Mouse (Mus musculus) kidney, postnatal 0 days (tissue): ENCODE measurements around the gene Ttbk1. TPM values are rescaled to one million over a fixed set of nuclear protein-coding genes. Genes with fewer than 3 reads are reported as not detected.

Experiments used
- ATAC-seq: fragments of 200-750 bp; cut with Nextera tagmentation; replicated peaks from 2 replicates; pipeline ENCODE4 v1.8.0; 2017; ENCODE audit warnings: low read depth, moderate number of reproducible peaks, moderate TSS enrichment, moderate library complexity; ENCODE audit not compliant: low FRiP score
- DNase-seq: peaks from one replicate; pipeline ENCODE4 v3.0.0-alpha.2; 2016; ENCODE audit warnings: low spot score
- H3K27ac ChIP-seq: fragments of 300-500 bp; sonication (generic); 2 replicates; pipeline ENCODE4 v1.5.1; 2014; ENCODE audit warnings: mild to moderate bottlenecking
- H3K27me3 ChIP-seq: fragments of 300-500 bp; sonication (generic); 2 replicates; pipeline ENCODE4 v1.6.1; 2014; ENCODE audit warnings: low read length, mixed read lengths; ENCODE audit not compliant: insufficient read depth
- H3K36me3 ChIP-seq: fragments of 300-500 bp; sonication (generic); 2 replicates; pipeline ENCODE4 v1.6.1; 2014; ENCODE audit warnings: low read length, mixed read lengths; ENCODE audit not compliant: insufficient read depth
- H3K4me1 ChIP-seq: fragments of 300-500 bp; sonication (generic); replicated peaks from 2 replicates; pipeline ENCODE4 v1.6.1; 2014; ENCODE audit warnings: antibody characterized with exemption, low read length, mixed read lengths; ENCODE audit not compliant: insufficient read depth
- H3K4me2 ChIP-seq: fragments of 300-500 bp; sonication (generic); 2 replicates; pipeline ENCODE4 v1.6.1; 2014; ENCODE audit warnings: mild to moderate bottlenecking, low read length, moderate library complexity, mixed read lengths
- H3K4me3 ChIP-seq: fragments of 300-500 bp; sonication (generic); replicated peaks from 2 replicates; pipeline ENCODE4 v1.5.1; 2014; ENCODE audit warnings: low read depth, low read length
- H3K9ac ChIP-seq: fragments of 300-500 bp; sonication (generic); 2 replicates; pipeline ENCODE4 v1.6.1; 2014; ENCODE audit warnings: low read depth, low read length
- H3K9me3 ChIP-seq: fragments of 300-500 bp; sonication (generic); replicated peaks from 2 replicates; pipeline ENCODE4 v1.6.1; 2016; ENCODE audit warnings: low read length, inconsistent platforms, mixed read lengths
- CTCF ChIP-seq: IDR thresholded peaks from 2 replicates; pipeline ENCODE4 v1.5.1; 2016; ENCODE audit warnings: antibody characterized with exemption, low read depth, mild to moderate bottlenecking, moderate library complexity
- WGBS: fragments of 180-500 bp; shearing (Covaris S2); extraction: QIAGEN DNeasy Blood & Tissue Kit; methylation state at CpG from one replicate; pipeline ENCODE4 v1.1.7; 2014; 5-methylcytosine and 5-hydroxymethylcytosine counted together
- polyA plus RNA-seq: library from polyadenylated mRNA; unstranded; fragments of >200 nt; fragmentation: Nextera tagmentation; extraction: Ambion mirVana; gene quantifications from 2 replicates; pipeline ENCODE4 v1.2.1, GENCODE M21; 2015

Gene Ttbk1
- polyA plus RNA-seq, 1 experiment from 2014 or later: 0.11 TPM

DNA sequence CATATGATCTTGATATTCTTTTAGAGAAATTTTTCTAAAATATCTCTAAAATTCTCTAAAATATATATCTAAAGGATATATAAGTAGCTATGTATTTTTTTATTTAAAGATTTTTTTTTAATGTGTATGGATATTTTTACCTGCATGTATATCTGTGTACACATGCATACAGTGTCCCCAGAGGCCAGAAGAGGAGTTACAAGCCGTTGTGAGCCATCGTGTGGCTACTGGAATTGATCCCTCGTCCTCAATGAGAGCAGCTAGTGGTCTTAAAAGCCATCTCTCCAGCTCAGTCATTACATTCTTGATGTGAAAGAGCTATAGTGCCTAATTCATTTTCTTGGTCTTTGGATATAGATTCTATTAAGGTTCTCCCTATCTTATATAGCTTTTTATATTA, 79.0 kb downstream of the Ttbk1 start:
- H3K36me3 ChIP-seq: peaks cover 45% of the 10 kb centered on the region

DNA sequence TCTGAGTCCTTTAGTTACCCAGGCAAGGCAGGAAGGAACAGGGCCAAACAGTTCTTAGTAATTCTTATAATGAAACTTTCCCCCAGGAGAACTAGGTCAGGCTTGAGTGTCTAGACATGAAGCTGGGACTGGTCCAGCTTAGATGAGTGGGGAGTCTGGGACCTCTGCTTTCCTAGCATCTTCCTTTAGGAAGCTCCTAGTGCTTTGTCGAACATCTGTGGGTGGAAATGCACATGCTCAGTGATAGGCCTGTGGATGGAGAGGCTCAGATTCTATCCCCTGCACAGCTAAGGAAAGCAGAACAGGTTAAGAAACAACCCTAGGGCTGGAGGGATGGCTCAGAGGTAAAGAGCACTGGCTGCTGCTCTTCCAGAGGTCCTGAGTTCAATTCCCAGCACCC, 92.8 kb downstream of the Ttbk1 start:
- WGBS: 79% methylated on average over 1 of the region's 1 CpGs
- DNase-seq: no peak
- H3K4me2 ChIP-seq: no peak overlapping the region
- no peak overlapping the region for H3K27ac ChIP-seq
- ATAC-seq: no peak
- no peaks in the 10 kb centered on the region for H3K9me3 ChIP-seq
- no peak overlapping the region for H3K9ac ChIP-seq
- H3K4me1 ChIP-seq: no peaks in the 10 kb centered on the region
- no peaks in the 10 kb centered on the region for H3K27me3 ChIP-seq
- no peak overlapping the region for H3K4me3 ChIP-seq
- no peak for TF ChIP-seq CTCF
- 0 out of 2 replicates have a peak, but pooled peaks cover 27% of the 10 kb centered on the region for H3K36me3 ChIP-seq

More for the DNA sequence above, 79.0 kb downstream of the Ttbk1 start:
- no peak overlapping the region for H3K4me3 ChIP-seq
- no peak overlapping the region for H3K4me2 ChIP-seq
- H3K9me3 ChIP-seq: no peaks in the 10 kb centered on the region
- no peaks in the 10 kb centered on the region for H3K4me1 ChIP-seq
- H3K27me3 ChIP-seq: no peaks in the 10 kb centered on the region
- H3K9ac ChIP-seq: no peak overlapping the region
- DNase-seq (peak; percentile 47), ATAC-seq (no peak)
- TF ChIP-seq CTCF: peak; percentile 50; the same call in 1 of the 2 replicates
- WGBS: 32% methylated on average over 3 of the region's 3 CpGs
- H3K27ac ChIP-seq: no peak overlapping the region

DNA sequence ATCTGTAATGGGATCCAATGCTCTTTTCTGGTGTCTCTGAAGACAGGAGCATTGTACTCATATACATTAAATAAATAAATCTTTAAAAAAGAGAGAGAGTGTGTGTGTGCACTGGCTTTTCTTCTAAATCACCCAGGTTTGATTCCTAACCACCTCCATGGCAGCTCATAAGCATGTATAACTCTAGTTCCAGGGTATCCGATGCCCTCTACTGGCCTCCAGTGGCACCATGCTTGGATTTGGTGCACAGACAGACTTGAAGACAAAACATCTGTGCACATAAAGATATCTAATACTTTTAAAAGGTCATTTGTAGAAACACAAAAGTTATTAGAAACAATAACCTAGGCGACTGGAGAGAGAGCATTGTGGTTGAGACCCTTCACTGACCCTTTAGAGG, 94.5 kb downstream of the Ttbk1 start:
- Histone ChIP-seq H3K9me3 (no peaks in the 10 kb centered on the region), H3K27ac (no peak overlapping the region), H3K27me3 (no peaks in the 10 kb centered on the region), H3K9ac (no peak overlapping the region), H3K4me2 (no peak overlapping the region), H3K4me3 (no peak overlapping the region), H3K36me3 (0 out of 2 replicates have a peak, but pooled peaks cover 19% of the 10 kb centered on the region), H3K4me1 (no peaks in the 10 kb centered on the region)
- peak; percentile 83 for TF ChIP-seq CTCF
- 47% methylated on average over 2 of the region's 2 CpGs for WGBS
- DNase-seq: peak; percentile 71
- no peak for ATAC-seq

Other genes with a start within 250 kb of the Ttbk1 start
- 73.5 and 79.4 TPM in 2 replicates for gene Polr1c, start 239.6 kb downstream of the Ttbk1 start, polyA plus RNA-seq
- gene Yipf3, start 239.6 kb downstream of the Ttbk1 start, polyA plus RNA-seq: 112 and 117 TPM in 2 replicates
- gene Lrrc73, start 234.1 kb downstream of the Ttbk1 start, polyA plus RNA-seq: 0.91 and 0.93 TPM in 2 replicates
- 28.2 and 28.4 TPM in 2 replicates for gene Tjap1, start 204.6 kb downstream of the Ttbk1 start, polyA plus RNA-seq
- 0.55 and 0.88 TPM in 2 replicates for gene Dlk2, start 190.3 kb downstream of the Ttbk1 start, polyA plus RNA-seq
- 4.8 and 5.4 TPM in 2 replicates for gene Abcc10, start 159.3 kb downstream of the Ttbk1 start, polyA plus RNA-seq
- 6.3 and 7.6 TPM in 2 replicates for gene Zfp318, start 103.9 kb downstream of the Ttbk1 start, polyA plus RNA-seq
- gene Crip3, start 58.7 kb downstream of the Ttbk1 start, polyA plus RNA-seq: 0.34 TPM in 2 replicates
- 1.6 and 1.9 TPM in 2 replicates for gene Slc22a7, start 49.2 kb downstream of the Ttbk1 start, polyA plus RNA-seq
- gene Dnph1, start 9.0 kb upstream of the Ttbk1 start, polyA plus RNA-seq: 31.8 and 32.7 TPM in 2 replicates
- 6.0 and 6.5 TPM in 2 replicates for gene Cul9, start 58.7 kb upstream of the Ttbk1 start, polyA plus RNA-seq
- 5.5 and 6.0 TPM in 2 replicates for gene Srf, start 68.5 kb upstream of the Ttbk1 start, polyA plus RNA-seq
- 94.0 and 103 TPM in 2 replicates for gene Ptk7, start 141.8 kb upstream of the Ttbk1 start, polyA plus RNA-seq
- 47.6 and 50.4 TPM in 2 replicates for gene Klc4, start 158.3 kb upstream of the Ttbk1 start, polyA plus RNA-seq
- 144 and 157 TPM in 2 replicates for gene Mrpl2, start 158.6 kb upstream of the Ttbk1 start, polyA plus RNA-seq
- 29.0 and 33.3 TPM in 2 replicates for gene Cul7, start 162.7 kb upstream of the Ttbk1 start, polyA plus RNA-seq
- 44.4 and 47.2 TPM in 2 replicates for gene Rrp36, start 186.7 kb upstream of the Ttbk1 start, polyA plus RNA-seq
- gene Mea1, start 191.1 kb upstream of the Ttbk1 start, polyA plus RNA-seq: 131 and 135 TPM in 2 replicates
- gene Klhdc3, start 193.2 kb upstream of the Ttbk1 start, polyA plus RNA-seq: 104 and 114 TPM in 2 replicates
- 51.0 and 52.5 TPM in 2 replicates for gene Ppp2r5d, start 217.4 kb upstream of the Ttbk1 start, polyA plus RNA-seq
- gene Pex6, start 223.8 kb upstream of the Ttbk1 start, polyA plus RNA-seq: 20.5 and 25.6 TPM in 2 replicates
- gene Gnmt, start 241.5 kb upstream of the Ttbk1 start, polyA plus RNA-seq: 9.0 and 10.6 TPM in 2 replicates